Comparison of ENCODE assay signal across 10 mouse cellular contexts in genomic region chr2:59768661-59769384, GRCm38 (mm10).
A peak's percentile ranks its signal among the peaks of the same experiment; 100 is the strongest.
DNase-seq lines count a peak whose midpoint lies in the region; ATAC-seq lines count a peak whose summit lies in the region.
"Had no signal": no experiment of that assay in that cellular context is flagged by ENCODE, and none has a peak within 500 bp of the region (broad histone marks: within the 10 kb centered on the region; RNA-seq: fewer than 3 reads in every experiment).

No protein-coding gene starts in this region.

- peak overlapping the region; percentile 35 for H3K27ac ChIP-seq in embryonic facial prominence, embryonic 14.5 days (replicated peaks; ENCODE audit: low read depth, low read length)
- peak overlapping the region; percentile 34 for H3K27ac ChIP-seq in limb, embryonic 10.5 days
- H3K27ac ChIP-seq in forebrain, embryonic 10.5 days = no peak overlapping the region
- H3K27ac ChIP-seq: hindbrain, embryonic 15.5 days had no signal

- intact Hi-C loops in heart, postnatal 10 days (cut with DNase I) = no loop called here

- DNase-seq in 3T3-L1 (ENCODE audit: low read depth, low spot score) = peak; percentile 79
- DNase-seq in embryonic facial prominence, embryonic 14.5 days (ENCODE audit: low spot score) = peak; percentile 87
- peak; percentile 82 to 85 for DNase-seq in heart, postnatal 10 days
- no peak for DNase-seq in limb, embryonic 10.5 days (ENCODE audit: low spot score)
- no peak for DNase-seq in frontal cortex, postnatal 25 days (ENCODE audit: low spot score in 2 of 2)
- no peak for DNase-seq in forebrain, embryonic 10.5 days (ENCODE audit: extremely low spot score, low spot score)
- no peak for DNase-seq in right cerebral cortex, postnatal 36 days (ENCODE audit: low spot score in 2 of 2)

- no peaks in the 10 kb centered on the region for H3K27me3 ChIP-seq in embryonic facial prominence, embryonic 14.5 days (replicated peaks; ENCODE audit: control insufficient read depth, insufficient read depth, low read length)
- no peaks in the 10 kb centered on the region for H3K27me3 ChIP-seq in limb, embryonic 10.5 days (ENCODE audit: low read depth, poor library complexity, severe bottlenecking)
- no peaks in the 10 kb centered on the region for H3K27me3 ChIP-seq in forebrain, embryonic 10.5 days (ENCODE audit: poor library complexity, severe bottlenecking)
- H3K27me3 ChIP-seq: hindbrain, embryonic 15.5 days had no signal

- H3K4me2 ChIP-seq in embryonic facial prominence, embryonic 14.5 days (ENCODE audit: low read depth, low read length) = no peak overlapping the region
- H3K4me2 ChIP-seq: hindbrain, embryonic 15.5 days had no signal

- H3K4me3 ChIP-seq in embryonic facial prominence, embryonic 14.5 days (ENCODE audit: low read depth, low read length) = no peak overlapping the region
- H3K4me3 ChIP-seq in limb, embryonic 10.5 days = no peak overlapping the region
- no peak overlapping the region for H3K4me3 ChIP-seq in forebrain, embryonic 10.5 days
- H3K4me3 ChIP-seq: hindbrain, embryonic 15.5 days; megakaryocyte, embryonic 14.5 days had no signal

- WGBS in embryonic facial prominence, embryonic 14.5 days = 73% methylated on average over 13 of the region's 13 CpGs
- 88% methylated on average over 13 of the region's 13 CpGs for WGBS in limb, embryonic 10.5 days
- 93% methylated on average over 13 of the region's 13 CpGs for WGBS in forebrain, embryonic 10.5 days

- H3K9ac ChIP-seq in embryonic facial prominence, embryonic 14.5 days (ENCODE audit: low read depth, low read length) = no peak overlapping the region
- H3K9ac ChIP-seq: hindbrain, embryonic 15.5 days had no signal

- H3K36me3 ChIP-seq in embryonic facial prominence, embryonic 14.5 days (ENCODE audit: control insufficient read depth, insufficient read depth, low read length) = no peaks in the 10 kb centered on the region; the same call in 1 of the 2 replicates
- H3K36me3 ChIP-seq in limb, embryonic 10.5 days = peaks cover 36% of the 10 kb centered on the region
- H3K36me3 ChIP-seq in forebrain, embryonic 10.5 days (replicated peaks) = peaks cover 15% of the 10 kb centered on the region
- H3K36me3 ChIP-seq: hindbrain, embryonic 15.5 days had no signal

- no peaks in the 10 kb centered on the region for H3K9me3 ChIP-seq in embryonic facial prominence, embryonic 14.5 days (ENCODE audit: control insufficient read depth, low read length)
- H3K9me3 ChIP-seq in limb, embryonic 10.5 days (replicated peaks) = no peaks in the 10 kb centered on the region
- no peaks in the 10 kb centered on the region for H3K9me3 ChIP-seq in forebrain, embryonic 10.5 days
- H3K9me3 ChIP-seq: hindbrain, embryonic 15.5 days; megakaryocyte, embryonic 14.5 days had no signal

- H3K4me1 ChIP-seq in embryonic facial prominence, embryonic 14.5 days (ENCODE audit: control insufficient read depth, insufficient read depth, low read length) = peaks cover 55% of the 10 kb centered on the region
- H3K4me1 ChIP-seq in limb, embryonic 10.5 days = peaks cover 85% of the 10 kb centered on the region
- H3K4me1 ChIP-seq in forebrain, embryonic 10.5 days = peaks cover 44% of the 10 kb centered on the region

- ATAC-seq in embryonic facial prominence, embryonic 14.5 days (ENCODE audit: low read depth) = peak; percentile 73
- no peak for ATAC-seq in erythroid progenitor cell, adult 5-6 weeks (replicated peaks; ENCODE audit: low FRiP score, poor library complexity, severe bottlenecking)

Comparison
In these comparisons a context has a peak if more than half of its experiments do, and no peak if none do; other contexts are left out.
1. DNase-seq: peak in 3T3-L1 (single experiment), embryonic facial prominence, embryonic 14.5 days (single experiment) and heart, postnatal 10 days (2 of 2); none in limb, embryonic 10.5 days (single experiment), frontal cortex, postnatal 25 days (0 of 2), forebrain, embryonic 10.5 days (single experiment) and right cerebral cortex, postnatal 36 days (0 of 2).